Mouse (Mus musculus): ENCODE data around the gene Hnf4a.

GRCm38 (mm10) chr2:163530418-163530817, 23.8 kb downstream of the Hnf4a start:
- TF ChIP-seq CHD2 (IDR thresholded peaks at IDR 0.05; ENCODE audit: low read length) (no peak), MAX (IDR thresholded peaks at IDR 0.05; ENCODE audit: low read length) (no peak), TBP (conservative IDR thresholded peaks at IDR 0.05; ENCODE audit: low read depth, low read length) (no peak), MYC (IDR thresholded peaks at IDR 0.05; ENCODE audit: low read depth, low read length) (no peak), CTCF (conservative IDR thresholded peaks at IDR 0.05 in 1 of 2, IDR thresholded peaks at IDR 0.05 in 1 of 2; ENCODE audit: low read depth in 2 of 2, low read length in 2 of 2) (no peak), NELFE (IDR thresholded peaks at IDR 0.05; ENCODE audit: low read depth, low read length) (no peak), E2F4 (IDR thresholded peaks at IDR 0.05; ENCODE audit: insufficient replicate concordance, low read depth, low read length) (no peak)
